Mouse (Mus musculus): Measurements from ENCODE around the gene Tgif1. TPM values are rescaled to one million over a fixed set of nuclear protein-coding genes. Genes with fewer than 3 reads are reported as not detected.
A peak's percentile ranks its signal among the peaks of the same experiment; 100 is the strongest.

Tgif1 gene
- polyA plus RNA-seq, 1 experiment from 2014 or later = 90.4 TPM

DNA sequence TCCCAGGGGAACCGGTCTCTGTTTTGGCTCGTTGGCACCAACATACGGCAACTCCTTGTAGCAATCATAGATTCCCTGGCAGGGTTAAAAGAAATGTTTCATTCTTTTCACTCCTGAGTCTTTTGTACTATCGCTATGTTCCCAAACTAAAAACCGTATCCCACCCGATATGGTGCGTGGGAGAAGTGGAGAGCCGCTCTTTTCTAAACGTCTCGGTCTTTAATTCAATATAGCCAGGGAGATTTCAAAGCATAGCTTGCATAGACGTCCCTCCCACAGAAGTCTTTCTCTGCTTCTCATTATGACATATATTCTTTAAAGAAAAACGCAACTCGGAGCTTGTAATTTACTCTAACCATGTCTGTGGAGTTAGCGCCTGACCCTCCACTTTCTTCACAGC is 51.3 kb downstream of the Tgif1 start:
- Histone ChIP-seq H3K4me1 (ENCODE audit: insufficient read depth, low read length) (no peaks in the 10 kb centered on the region), H3K9me3 (ENCODE audit: low read length) (no peaks in the 10 kb centered on the region), H3K27ac (ENCODE audit: low read length) (no peak overlapping the region), H3K9ac (replicated peaks; ENCODE audit: low read length) (no peak overlapping the region), H3K27me3 (ENCODE audit: insufficient read depth, low read length) (no peaks in the 10 kb centered on the region), H3K4me3 (ENCODE audit: low read length) (no peak overlapping the region), H3K36me3 (ENCODE audit: insufficient read depth, low read length) (no peaks in the 10 kb centered on the region), H3K4me2 (replicated peaks; ENCODE audit: low read depth, low read length) (no peak overlapping the region)
- 74% methylated on average over 14 of the region's 14 CpGs for WGBS
- no peak for ATAC-seq (ENCODE audit: low FRiP score, low TSS enrichment)

DNA sequence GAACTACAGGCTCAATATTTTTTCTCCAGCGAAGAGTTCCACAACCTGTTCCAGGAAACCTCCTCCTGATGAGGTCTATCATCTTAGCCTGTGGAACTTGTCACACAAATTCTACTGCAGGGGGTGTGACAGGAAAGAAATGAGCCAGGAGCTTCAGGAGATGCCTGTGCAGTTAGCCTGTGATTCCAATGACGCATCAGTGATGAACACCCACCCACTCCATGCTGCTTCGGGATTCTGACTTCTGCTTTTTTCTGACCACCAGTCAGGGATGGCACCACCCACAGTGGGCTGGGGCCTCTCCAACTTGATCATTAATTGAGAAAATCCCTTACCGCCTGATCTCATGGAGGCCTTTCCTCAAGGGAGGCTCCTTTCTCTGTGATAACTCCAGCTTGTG is 54.1 kb downstream of the Tgif1 start:
- H3K36me3 ChIP-seq (ENCODE audit: insufficient read depth, low read length) = no peaks in the 10 kb centered on the region
- no peaks in the 10 kb centered on the region for H3K9me3 ChIP-seq (ENCODE audit: low read length)
- WGBS = 56% methylated on average over 4 of the region's 4 CpGs
- peak overlapping the region; percentile 51; the same call in 1 of the 2 replicates for H3K27ac ChIP-seq (ENCODE audit: low read length)
- H3K4me1 ChIP-seq (ENCODE audit: insufficient read depth, low read length) = peaks cover 13% of the 10 kb centered on the region
- H3K9ac ChIP-seq (replicated peaks; ENCODE audit: low read length) = no peak overlapping the region
- ATAC-seq (ENCODE audit: low FRiP score, low TSS enrichment) = no peak
- H3K27me3 ChIP-seq (ENCODE audit: insufficient read depth, low read length) = no peaks in the 10 kb centered on the region
- no peak overlapping the region for H3K4me2 ChIP-seq (replicated peaks; ENCODE audit: low read depth, low read length)
- H3K4me3 ChIP-seq (ENCODE audit: low read length) = no peak overlapping the region

DNA sequence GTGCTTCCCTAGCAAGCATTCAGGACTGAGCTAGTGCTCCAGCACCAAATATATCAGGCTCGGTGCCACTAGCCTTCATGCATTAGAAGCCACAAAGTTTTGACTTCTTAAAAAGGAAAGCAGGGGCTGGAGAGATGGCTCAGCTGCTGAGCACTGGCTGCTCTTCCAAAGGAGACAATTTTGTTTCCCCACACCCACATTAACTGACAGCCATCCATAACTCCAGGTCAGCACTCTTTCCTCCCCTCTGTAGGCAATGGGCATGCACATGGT is 55.6 kb downstream of the Tgif1 start:
- Histone ChIP-seq H3K9me3 (ENCODE audit: low read length) (no peaks in the 10 kb centered on the region), H3K4me1 (ENCODE audit: insufficient read depth, low read length) (peaks cover 17% of the 10 kb centered on the region), H3K36me3 (ENCODE audit: insufficient read depth, low read length) (no peaks in the 10 kb centered on the region), H3K27me3 (ENCODE audit: insufficient read depth, low read length) (no peaks in the 10 kb centered on the region), H3K27ac (ENCODE audit: low read length) (no peak overlapping the region), H3K4me2 (replicated peaks; ENCODE audit: low read depth, low read length) (no peak overlapping the region), H3K9ac (replicated peaks; ENCODE audit: low read length) (no peak overlapping the region), H3K4me3 (ENCODE audit: low read length) (no peak overlapping the region)
- WGBS = 73% methylated on average over 1 of the region's 1 CpGs
- ATAC-seq (ENCODE audit: low FRiP score, low TSS enrichment) = no peak

DNA sequence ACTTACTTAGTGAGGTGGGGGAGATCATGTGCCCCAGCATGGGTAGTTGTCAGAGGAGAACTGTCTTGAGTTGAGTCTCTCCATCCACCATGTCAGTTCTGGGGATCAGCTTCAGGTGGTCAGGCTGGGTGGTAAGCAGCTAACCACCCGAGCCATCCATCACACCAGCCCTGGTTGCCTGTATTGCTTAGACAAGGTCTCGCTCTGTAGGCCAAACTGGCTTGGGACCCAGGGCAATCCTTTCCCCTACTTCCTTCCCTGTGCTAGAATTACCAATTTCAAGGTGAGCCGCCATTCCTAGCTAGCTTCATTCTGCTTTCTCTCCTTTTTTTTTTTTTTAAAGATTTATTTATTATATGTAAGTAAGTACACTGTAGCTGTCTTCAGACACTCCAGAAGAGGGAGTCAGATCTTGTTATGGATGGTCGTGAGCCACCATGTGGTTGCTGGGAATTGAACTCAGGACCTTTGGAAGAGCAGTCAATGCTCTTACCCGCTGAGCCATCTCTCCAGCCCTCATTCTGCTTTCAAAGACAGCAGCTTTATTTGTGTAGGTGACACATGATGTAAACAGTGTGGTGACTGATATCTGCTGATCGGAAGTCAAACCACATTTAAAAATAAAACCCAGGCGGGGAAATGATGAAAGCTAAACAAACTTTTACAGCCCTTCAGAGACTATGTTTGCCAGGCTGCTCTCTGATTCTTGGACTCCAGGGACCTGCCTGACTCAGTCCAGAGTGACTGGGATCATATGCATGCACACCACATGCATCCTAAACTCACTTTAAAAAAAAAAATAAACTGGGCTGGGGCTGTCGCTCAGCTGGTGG is 56.2 kb downstream of the Tgif1 start:
- Histone ChIP-seq H3K36me3 (ENCODE audit: insufficient read depth, low read length) (no peaks in the 10 kb centered on the region), H3K4me2 (replicated peaks; ENCODE audit: low read depth, low read length) (no peak overlapping the region), H3K9me3 (ENCODE audit: low read length) (no peaks in the 10 kb centered on the region), H3K9ac (replicated peaks; ENCODE audit: low read length) (no peak overlapping the region), H3K4me3 (ENCODE audit: low read length) (no peak overlapping the region), H3K27ac (ENCODE audit: low read length) (no peak overlapping the region), H3K27me3 (ENCODE audit: insufficient read depth, low read length) (no peaks in the 10 kb centered on the region), H3K4me1 (ENCODE audit: insufficient read depth, low read length) (peaks cover 17% of the 10 kb centered on the region)
- WGBS = 69% methylated on average over 8 of the region's 8 CpGs
- no peak for ATAC-seq (ENCODE audit: low FRiP score, low TSS enrichment)

DNA sequence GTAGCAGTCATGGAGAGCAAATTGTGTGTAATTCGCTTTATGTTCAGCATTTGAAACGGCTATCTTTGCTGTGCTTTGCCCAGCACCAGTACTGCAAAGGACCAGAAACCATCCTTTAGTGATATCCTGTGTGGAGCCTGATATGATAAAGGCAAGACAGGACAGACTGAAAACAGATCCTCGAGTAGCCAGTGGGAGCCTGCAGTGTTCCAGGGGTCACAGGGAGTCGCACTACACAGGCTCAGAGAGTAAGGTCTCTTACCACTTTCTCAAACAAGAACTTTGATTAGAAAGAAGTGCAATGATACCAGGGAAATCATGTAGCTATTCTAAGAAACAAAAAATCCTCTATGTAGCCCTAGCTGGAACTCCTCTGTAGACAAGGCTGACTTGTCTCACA is 58.1 kb downstream of the Tgif1 start:
- no peak for ATAC-seq (ENCODE audit: low FRiP score, low TSS enrichment)
- H3K36me3 ChIP-seq (ENCODE audit: insufficient read depth, low read length) = no peaks in the 10 kb centered on the region
- no peaks in the 10 kb centered on the region for H3K9me3 ChIP-seq (ENCODE audit: low read length)
- H3K4me3 ChIP-seq (ENCODE audit: low read length) = no peak overlapping the region
- H3K4me2 ChIP-seq (replicated peaks; ENCODE audit: low read depth, low read length) = no peak overlapping the region
- H3K9ac ChIP-seq (replicated peaks; ENCODE audit: low read length) = no peak overlapping the region
- no peak overlapping the region for H3K27ac ChIP-seq (ENCODE audit: low read length)
- 60% methylated on average over 4 of the region's 4 CpGs for WGBS
- peaks cover 17% of the 10 kb centered on the region for H3K4me1 ChIP-seq (ENCODE audit: insufficient read depth, low read length)
- H3K27me3 ChIP-seq (ENCODE audit: insufficient read depth, low read length) = no peaks in the 10 kb centered on the region

DNA sequence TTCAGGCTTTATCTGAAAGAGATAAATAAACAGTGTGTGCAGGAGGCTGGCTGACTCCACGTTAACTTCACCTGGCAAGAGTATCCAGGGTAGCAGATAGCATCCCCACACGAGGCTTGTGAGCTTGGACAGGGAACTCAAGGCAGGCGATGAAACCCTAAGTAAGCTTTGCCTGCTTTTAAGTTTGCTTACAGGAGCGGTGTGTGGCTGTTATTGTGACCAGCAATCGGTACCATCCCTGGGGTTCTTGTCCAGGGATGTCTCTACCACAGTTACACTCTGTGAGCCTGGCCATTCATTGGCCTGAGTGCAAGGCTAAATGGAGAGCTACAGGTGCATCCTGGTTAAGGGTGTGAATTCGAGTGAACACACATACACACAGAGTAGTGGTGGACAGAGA is 58.6 kb downstream of the Tgif1 start:
- Histone ChIP-seq H3K4me1 (ENCODE audit: insufficient read depth, low read length) (peaks cover 17% of the 10 kb centered on the region), H3K9ac (replicated peaks; ENCODE audit: low read length) (no peak overlapping the region), H3K4me2 (replicated peaks; ENCODE audit: low read depth, low read length) (peak overlapping the region; percentile 28), H3K36me3 (ENCODE audit: insufficient read depth, low read length) (no peaks in the 10 kb centered on the region), H3K9me3 (ENCODE audit: low read length) (no peaks in the 10 kb centered on the region), H3K27me3 (ENCODE audit: insufficient read depth, low read length) (no peaks in the 10 kb centered on the region), H3K4me3 (ENCODE audit: low read length) (no peak overlapping the region), H3K27ac (ENCODE audit: low read length) (peak overlapping the region; percentile 5; the same call in 1 of the 2 replicates)
- WGBS = 47% methylated on average over 6 of the region's 6 CpGs
- peak; percentile 17; the same call in 1 of the 2 replicates for ATAC-seq (ENCODE audit: low FRiP score, low TSS enrichment)

DNA sequence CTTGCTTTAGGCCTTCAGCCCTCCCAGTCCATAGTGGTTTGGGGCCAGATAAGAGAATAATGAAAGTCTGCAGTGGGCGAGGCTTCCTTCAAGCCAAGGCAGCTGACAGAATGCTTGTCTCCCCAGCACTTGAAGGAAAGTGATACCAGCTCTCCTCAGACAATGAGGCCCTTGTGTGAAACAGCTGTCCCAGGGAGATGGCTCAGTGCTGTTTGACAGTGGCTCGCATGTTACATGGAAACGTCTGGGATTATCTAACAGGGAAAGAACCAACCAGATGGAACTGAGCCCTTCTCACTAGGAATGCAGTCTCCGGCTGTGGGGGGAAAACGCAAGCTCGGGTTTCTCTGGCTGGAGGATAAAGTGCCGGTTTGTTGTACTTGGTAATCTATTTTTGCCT is 59.1 kb downstream of the Tgif1 start:
- Histone ChIP-seq H3K4me2 (replicated peaks; ENCODE audit: low read depth, low read length) (peak overlapping the region; percentile 28), H3K27ac (ENCODE audit: low read length) (peak overlapping the region; percentile 5; the same call in 1 of the 2 replicates), H3K27me3 (ENCODE audit: insufficient read depth, low read length) (no peaks in the 10 kb centered on the region), H3K9me3 (ENCODE audit: low read length) (no peaks in the 10 kb centered on the region), H3K9ac (replicated peaks; ENCODE audit: low read length) (0 out of 2 replicates have a peak overlapping the region, but pooled peaks have one; percentile 14), H3K4me3 (ENCODE audit: low read length) (no peak overlapping the region), H3K4me1 (ENCODE audit: insufficient read depth, low read length) (peaks cover 17% of the 10 kb centered on the region), H3K36me3 (ENCODE audit: insufficient read depth, low read length) (no peaks in the 10 kb centered on the region)
- 17% methylated on average over 7 of the region's 7 CpGs for WGBS
- ATAC-seq (ENCODE audit: low FRiP score, low TSS enrichment) = peak; percentile 72

MicroRNA genes within 50 kb of the gene (microRNA counts, 519-probe panel; counts per million panel counts)
- microRNA mmu-miR-1195 = 1,283 counts per million, percentile 39 among the panel's probes with 10 or more counts

Small RNA genes lying within 50 kb of the gene (microRNA-seq; reads per million reads assigned to microRNA genes)
- gene Mir1195 = not detected

Other genes with a start within 250 kb of the Tgif1 start
- 4.5 and 4.7 TPM in 2 replicates for gene Myom1, start 149.1 kb upstream of the Tgif1 start, polyA plus RNA-seq (2015; fragmentation: Nextera tagmentation; extraction: Ambion mirVana)
- 680 and 696 TPM in 2 replicates for gene Myl12a, start 149.3 kb upstream of the Tgif1 start, polyA plus RNA-seq (2015; fragmentation: Nextera tagmentation; extraction: Ambion mirVana)

All from kidney, embryonic 16.5 days (tissue).